Mouse (Mus musculus): ENCODE results near the gene Lypd5.
"Not testable (repeated sequence)": the region's sequence is repeated elsewhere in the genome, so short reads cannot be mapped to it uniquely, and the experiment has no call there.

Gene Lypd5

DNA sequence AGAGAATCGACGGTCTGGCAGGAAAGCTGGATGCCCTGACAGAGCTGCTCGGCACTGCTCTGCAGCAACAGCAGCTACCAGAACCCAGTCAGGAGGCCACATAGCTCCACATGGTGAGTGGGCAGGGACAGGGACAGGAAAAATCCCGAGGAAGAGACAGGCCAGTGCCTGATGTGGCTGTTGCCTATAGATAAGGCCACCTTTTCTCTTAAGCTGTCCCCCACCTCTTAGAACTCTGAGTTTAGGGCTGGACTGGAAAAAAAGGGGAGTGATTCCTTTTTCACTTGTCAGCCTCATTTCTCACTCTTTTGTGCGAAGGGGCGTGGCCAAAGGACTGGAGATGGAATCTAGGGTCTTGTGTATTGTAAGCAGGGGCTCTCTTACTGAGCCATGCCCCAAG, 35.1 kb downstream of the Lypd5 start:
- no peak for DNase-seq (ENCODE audit: low read depth)

DNA sequence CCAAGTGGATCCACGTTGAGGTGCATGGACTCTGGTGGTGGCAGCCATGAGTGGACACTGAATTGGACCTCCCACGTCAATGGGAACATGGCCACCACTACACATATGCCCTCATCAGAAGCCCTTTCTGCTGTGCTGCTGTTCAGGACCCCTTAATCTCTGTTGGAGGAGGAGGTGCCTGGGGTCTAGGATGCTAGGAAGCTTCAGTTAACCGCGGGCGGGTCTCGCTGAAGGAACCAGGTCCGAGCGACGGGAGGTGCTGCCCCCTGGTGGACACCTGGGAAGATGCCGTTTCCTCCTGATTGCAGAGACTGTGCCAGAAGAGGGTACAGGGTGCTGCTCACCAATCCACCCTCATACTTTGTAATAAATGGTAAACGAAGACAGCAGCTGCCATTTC, 35.8 kb downstream of the Lypd5 start:
- peak; percentile 69 for DNase-seq (ENCODE audit: low read depth)

DNA sequence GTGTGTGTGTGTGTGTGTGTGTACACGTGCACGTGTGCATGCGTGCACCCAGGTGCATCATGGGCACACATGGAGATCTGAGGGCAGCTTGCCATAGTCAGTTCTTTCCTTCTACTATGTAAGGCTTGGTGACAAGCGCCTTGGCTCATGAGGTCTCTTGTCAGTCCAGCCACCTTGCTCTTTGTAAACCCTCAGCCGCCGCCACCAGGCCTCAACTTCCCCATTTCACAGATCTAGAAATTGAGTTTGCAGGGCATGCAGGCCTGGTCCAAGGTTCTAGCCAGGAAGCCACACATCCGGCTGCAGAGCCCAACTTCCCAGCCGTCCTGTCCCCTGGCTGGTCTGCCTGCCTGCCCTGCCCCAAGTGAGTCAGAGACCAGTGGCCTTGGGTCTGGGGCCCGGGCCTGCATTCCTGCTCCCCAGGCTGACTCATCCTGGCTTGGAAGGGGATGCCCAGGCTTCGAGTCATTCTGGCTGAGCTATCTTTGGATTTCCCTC, 38.1 kb downstream of the Lypd5 start:
- peak; percentile 99 for DNase-seq (ENCODE audit: low read depth)

DNA sequence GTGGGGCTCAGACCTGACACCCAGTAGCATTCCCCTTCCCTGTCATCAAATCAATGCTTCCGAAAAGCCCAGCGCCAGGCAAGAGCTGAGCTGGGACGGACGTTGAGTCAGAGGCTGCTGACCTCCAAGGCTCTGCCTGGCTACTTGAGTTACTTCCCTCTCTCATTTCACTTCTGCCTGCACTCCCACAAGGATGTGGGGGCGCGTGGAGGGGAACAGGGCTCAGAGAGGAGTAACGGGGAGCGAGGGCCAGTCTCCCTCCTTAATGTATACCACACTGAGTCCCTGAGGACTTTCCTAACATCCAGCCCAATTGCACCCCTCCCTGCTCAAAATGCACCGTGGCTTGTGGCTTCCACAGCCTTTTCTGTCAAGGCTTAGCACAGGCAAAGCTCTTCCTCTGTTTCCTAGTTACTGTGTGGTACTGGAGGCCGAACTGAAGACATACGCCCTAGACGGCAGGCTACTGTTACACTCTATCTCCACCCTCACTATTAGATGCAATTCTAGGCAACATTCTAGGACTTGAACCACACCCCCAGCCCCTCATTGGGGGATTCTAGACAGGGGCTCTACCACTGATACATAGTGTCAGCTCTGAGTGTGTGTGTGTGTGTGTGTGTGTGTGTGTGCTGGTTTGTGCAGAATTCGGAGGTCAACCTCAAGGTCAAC, 40.7 kb downstream of the Lypd5 start:
- peak; percentile 66 for DNase-seq (ENCODE audit: low read depth)

DNA sequence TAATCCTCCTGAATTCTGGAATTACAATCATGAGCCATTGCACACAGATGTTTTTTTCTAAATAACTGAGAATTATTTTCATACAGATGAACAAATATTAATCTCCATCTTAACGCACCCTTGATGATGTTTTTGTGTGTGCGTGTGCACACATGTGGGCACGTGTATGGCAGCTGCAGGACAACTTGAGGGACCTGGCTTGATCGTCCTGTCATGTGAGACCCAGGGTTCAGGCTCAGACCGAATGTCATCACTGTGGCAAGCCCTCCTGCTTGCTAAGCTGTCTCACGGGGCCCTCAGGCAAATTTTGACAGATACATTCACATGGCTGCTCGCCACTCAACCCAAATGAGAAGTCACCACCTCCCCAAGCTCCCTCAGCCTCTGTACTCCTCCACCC, 41.5 kb downstream of the Lypd5 start:
- no peak for DNase-seq (ENCODE audit: low read depth)

DNA sequence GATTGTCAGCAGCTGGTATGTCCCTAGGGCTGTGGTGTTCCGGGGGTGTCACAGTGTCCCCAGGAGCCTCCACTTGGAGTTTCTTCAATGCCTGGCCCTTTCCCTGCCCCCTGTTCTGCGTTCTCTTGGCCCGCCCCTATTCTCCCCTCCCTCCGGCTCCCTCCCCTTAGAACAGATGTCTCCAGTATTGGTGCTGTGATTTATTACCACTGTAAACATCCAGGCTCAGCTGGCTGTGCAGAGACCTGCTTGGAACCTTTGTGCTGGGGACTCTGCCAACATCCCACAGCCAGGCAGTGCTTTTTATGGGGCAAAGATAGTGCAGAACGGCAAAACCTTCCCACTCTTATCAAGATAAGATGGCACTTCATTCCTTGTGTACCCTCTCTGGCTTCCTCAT, 42.1 kb downstream of the Lypd5 start:
- DNase-seq (ENCODE audit: low read depth) = no peak

DNA sequence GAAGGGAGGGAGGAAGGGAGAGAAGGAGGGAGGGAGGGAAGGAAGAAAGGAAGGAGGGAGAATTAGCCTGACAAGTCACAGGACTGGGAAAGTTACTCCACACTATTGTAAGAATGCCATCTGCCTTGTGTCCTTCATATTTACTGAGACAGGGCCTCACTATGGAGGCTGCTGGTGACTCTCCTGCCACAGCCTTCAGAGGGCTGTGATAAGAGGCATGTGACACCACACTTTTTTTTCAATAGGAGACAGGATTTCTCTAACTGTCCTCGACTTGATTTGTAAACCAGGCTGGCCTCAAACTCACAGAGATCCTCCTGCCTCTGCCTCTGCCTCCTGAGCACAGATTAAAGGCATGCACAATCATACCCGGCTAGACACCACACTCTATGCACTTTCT, 42.7 kb downstream of the Lypd5 start:
- no peak for DNase-seq (ENCODE audit: low read depth)

DNA sequence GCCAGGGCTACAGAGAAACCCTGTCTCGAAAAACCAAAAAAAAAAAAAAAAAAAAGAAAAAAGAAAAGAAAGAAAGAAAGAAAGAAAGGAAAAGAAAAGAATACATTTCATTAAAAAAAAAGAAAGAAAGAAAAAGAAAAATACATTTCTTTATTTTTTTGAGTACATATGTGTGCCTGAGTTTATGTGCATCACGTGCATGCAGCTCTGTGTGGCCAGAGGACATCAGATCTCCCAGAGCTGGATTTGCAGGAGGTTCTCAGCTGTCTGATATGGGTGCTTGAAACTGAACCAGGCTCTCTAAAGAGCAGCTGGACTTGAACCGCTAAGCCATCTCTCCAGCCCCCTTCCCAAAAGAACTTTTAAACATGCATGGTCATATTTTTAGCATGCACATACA, 45.1 kb downstream of the Lypd5 start:
- no peak for DNase-seq (ENCODE audit: low read depth)

DNA sequence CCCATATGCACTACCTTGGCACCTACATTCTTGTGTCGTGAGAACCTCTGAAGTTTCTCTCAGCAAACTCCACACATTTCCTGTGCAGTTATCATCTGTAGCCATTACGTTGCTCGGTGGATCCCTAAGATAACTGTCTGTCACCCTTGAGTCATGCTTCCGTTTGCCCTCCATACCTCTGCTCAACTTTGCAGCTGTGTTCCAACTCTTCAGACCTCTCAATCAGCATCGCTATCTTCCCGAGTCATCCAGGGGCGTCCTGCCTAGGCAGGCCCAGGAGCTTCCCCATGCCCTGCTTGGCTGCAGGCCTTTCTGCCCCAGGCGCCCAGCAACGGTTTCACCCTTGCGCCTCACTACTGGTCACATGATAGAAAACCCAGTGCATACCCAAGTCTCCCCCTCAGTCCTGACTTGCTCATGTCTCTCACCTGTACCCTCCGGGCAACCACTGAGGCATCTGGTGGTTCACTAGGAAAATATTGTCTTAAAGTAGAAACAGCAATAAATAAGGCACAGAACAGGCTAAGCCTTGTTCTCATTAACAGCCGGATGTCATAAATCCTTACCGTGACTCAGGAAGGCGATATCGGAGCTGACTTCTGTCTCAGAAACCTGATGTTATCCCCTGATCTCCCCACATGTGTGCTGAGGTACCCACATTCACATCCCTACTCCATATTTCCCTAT, 45.6 kb downstream of the Lypd5 start:
- peak; percentile 89 for DNase-seq (ENCODE audit: low read depth)

DNA sequence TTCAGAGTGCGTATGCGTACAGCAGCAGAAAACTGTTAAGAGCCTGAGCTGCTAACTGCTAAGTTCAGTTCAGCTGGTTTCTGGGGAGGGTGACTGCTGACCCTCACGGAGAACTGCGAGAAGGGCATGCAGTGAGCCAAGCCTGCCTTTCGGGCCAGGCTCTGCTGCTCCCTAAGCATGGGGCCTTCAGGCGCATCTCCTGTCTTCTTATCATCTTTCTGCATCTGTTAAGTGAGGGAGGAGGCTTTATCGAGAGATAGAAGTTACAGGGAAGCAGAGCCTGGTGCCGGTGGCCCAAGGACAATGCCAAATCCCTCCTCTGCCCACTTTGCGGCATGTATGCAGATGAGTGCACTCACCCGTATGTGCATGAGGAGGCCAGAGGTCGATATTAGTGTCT, 47.8 kb downstream of the Lypd5 start:
- peak; percentile 80 for DNase-seq (ENCODE audit: low read depth)

DNA sequence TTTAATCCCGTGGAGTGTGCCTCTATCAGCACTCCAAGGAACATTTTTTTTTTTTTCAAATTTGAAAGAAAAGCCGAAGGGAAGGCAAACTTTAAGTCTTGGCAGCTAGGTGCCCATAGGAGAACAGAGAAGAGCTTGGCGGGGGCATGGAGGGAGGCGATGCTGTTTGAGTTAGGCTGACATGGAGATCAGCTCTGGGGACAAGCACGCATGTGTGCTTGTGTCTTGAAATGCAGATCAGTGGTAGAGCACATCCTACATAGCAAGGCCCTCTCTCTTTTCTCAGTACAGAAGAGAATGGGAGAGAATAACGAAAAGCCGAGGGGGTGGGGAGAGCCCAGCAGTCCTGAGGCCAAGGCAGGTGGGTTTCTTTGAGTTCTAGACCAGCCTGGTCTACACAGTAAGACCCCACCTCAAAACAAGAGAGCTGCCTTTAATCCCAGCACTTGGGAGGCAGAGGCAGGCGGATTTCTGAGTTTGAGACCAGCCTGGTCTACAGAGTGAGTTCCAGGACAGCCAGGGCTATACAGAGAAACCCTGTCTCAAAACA, 49.4 kb downstream of the Lypd5 start:
- DNase-seq (ENCODE audit: low read depth) = no peak

DNA sequence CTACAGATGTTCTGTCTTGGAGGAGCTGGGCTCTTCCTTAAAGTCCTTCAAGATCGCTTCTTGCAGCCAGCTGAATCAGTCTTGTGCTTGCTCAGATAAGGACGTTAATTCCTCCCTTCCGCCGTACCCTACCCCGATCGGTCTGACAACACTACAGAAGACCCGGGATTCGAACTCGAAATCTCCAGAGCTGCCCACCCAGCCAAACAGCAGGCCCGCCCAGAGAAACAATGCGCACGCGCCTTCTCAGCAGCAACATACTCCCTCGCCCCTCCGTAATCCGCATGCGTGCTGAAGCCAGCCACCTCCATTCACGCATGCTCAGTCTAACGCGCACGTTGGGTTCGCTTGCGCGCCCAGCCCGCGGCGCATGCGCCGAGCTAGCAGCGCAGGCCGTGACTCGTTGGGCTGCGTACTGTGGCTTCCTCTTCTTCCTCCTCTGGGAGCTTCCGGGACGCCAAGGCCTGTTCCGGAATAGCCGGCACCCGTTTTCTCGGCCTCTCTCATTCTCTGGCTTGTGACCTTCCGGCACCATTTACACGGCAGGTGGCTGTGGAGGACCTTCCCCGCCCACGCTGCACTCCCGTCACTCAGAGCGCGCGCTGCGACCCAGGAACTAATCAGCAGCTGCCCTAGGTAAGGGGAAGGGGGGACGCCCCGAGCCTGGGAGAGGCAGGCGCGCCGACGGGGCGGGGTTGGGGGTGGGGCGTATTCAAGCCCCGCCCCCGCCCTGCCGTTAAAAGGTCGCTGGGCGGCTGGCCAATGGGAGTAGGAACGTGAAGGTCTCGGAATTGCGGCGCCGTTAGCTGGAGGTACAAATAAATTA, 50.5 kb downstream of the Lypd5 start, which contains the start of gene Smg9:
Smg9 (plus strand) TSS at position 364 of the 826 bp plus-strand sequence.
- DNase-seq (ENCODE audit: low read depth) = peak; percentile 100

DNA sequence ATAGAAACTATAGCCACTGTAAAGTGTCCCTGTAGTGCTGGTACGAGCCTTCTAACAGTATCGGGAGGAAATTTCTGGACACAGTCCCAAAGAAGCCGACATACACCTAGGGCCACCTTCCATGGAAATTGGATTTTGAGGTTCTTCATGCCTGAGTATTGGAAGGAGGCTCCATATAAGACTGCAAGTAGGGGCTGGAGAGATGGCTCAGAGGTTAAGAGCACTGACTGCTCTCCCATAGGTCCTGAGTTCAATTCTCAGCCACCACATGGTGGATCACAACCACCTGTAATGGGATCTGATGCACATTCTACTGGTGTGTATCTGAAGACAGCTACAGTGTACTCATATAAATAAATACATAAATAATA, 51.1 kb downstream of the Lypd5 start:
- no peak for DNase-seq (ENCODE audit: low read depth)

DNA sequence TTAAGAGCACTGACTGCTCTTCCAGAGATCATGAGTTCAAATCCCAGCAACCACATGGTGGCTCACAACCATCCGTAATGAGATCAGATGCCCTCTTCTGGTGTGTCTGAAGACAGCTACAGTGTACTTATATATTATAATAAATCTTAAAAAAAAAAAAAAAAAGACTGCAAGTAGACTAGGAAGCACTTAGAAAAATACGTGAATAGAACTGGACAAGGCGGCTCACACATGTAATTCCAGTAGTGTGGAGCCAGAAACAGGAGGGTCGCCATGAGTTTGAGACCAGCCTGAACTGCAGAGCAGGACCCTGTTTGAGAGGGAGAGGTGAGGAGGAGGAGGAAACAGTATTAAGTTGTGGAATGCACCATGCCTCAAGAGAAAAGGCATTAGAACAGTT, 51.5 kb downstream of the Lypd5 start:
- not testable (repeated sequence) for DNase-seq (ENCODE audit: low read depth)

DNA sequence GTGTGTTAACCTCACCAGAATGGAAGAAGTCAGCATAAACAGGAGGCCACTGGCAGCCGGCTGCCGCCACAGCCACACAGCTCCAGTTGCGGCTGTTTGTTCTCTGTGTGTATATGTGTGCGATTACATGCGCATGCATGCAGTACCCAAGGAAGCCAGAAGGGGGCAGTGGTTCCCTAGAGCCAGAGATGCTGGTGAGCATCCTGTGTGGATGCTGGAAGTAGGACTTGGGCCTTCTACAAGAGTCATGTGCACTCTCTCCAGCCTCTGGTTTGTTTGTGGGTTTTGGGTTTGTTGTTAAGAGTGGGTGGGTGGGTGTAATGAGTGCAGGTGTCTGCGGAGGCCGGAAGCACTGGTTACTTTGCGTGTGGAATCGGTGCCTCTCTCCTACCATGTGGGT, 53.9 kb downstream of the Lypd5 start:
- no peak for DNase-seq (ENCODE audit: low read depth)

All from 416B (cell line).